Comparison of ENCODE assay signal across 9 mouse cellular contexts in the genomic region with DNA sequence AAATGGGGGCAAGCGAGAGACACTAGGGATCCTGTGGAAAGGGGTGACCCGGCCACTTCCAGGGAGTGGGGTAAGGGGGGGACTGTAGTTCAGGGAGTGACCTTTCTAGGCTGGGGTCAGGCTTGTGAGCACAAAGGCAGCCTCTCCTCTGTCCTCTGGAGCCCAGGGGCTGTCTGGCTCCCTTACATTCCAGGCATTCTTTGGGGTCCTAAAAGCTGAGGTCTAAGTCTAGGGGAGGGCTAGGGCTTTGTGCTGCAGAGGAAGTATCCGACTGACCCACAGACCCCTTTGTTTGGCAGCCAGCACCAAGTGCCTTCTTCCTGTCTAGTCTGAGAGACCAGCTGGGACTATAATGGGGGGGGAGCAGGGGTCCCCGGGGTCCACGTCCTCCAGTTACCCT.
DNase-seq lines count a peak whose midpoint lies in the region; ATAC-seq and TF ChIP-seq lines count a peak whose summit lies in the region.
"Had no signal": no experiment of that assay in that cellular context is flagged by ENCODE, and none has a peak within 500 bp of the region (broad histone marks: within the 10 kb centered on the region; RNA-seq: fewer than 3 reads in every experiment).

No protein-coding gene starts in this region.

- H3K4me1 ChIP-seq in hindbrain, embryonic 11.5 days (replicated peaks; ENCODE audit: control insufficient read depth, insufficient read depth, low read length), result no peaks in the 10 kb centered on the region; the same call in 1 of the 2 replicates
- no peaks in the 10 kb centered on the region for H3K4me1 ChIP-seq in hindbrain, postnatal 0 days (ENCODE audit: insufficient read depth, low read length)
- H3K4me1 ChIP-seq in embryonic facial prominence, embryonic 12.5 days, result 0 out of 2 replicates have a peak, but pooled peaks cover 4% of the 10 kb centered on the region
- no peaks in the 10 kb centered on the region for H3K4me1 ChIP-seq in limb, embryonic 11.5 days (ENCODE audit: control insufficient read depth, insufficient read depth, low read length)
- H3K4me1 ChIP-seq: liver, embryonic 13.5 days had no signal

- peak; percentile 60; the same call in 1 of the 2 replicates for ATAC-seq in hindbrain, embryonic 11.5 days (ENCODE audit: low FRiP score)
- ATAC-seq in hindbrain, postnatal 0 days, result no peak
- peak; percentile 75; the same call in 1 of the 2 replicates for ATAC-seq in embryonic facial prominence, embryonic 12.5 days (ENCODE audit: insufficient number of reproducible peaks, insufficient read depth, low FRiP score, low TSS enrichment)
- ATAC-seq in limb, embryonic 11.5 days (ENCODE audit: insufficient number of reproducible peaks, low FRiP score, low TSS enrichment, low read depth), result no peak; the same call in 1 of the 2 replicates
- no peak for ATAC-seq in inflammation-experienced regulatory T-cells, adult 6 months

- TF ChIP-seq CTCF in hindbrain, postnatal 0 days (IDR thresholded peaks at IDR 0.05; ENCODE audit: low read depth), result no peak

- H3K4me3 ChIP-seq in hindbrain, embryonic 11.5 days (ENCODE audit: low read depth, low read length), result no peak overlapping the region
- H3K4me3 ChIP-seq in hindbrain, postnatal 0 days (ENCODE audit: low read length), result no peak overlapping the region
- no peak overlapping the region for H3K4me3 ChIP-seq in embryonic facial prominence, embryonic 12.5 days
- no peak overlapping the region for H3K4me3 ChIP-seq in limb, embryonic 11.5 days (ENCODE audit: low read depth, low read length)
- H3K4me3 ChIP-seq: liver, embryonic 13.5 days had no signal

- DNase-seq in hindbrain, embryonic 11.5 days (ENCODE audit: low spot score), result peak; percentile 27
- DNase-seq in hindbrain, postnatal 0 days (ENCODE audit: low spot score), result no peak
- peak; percentile 14 for DNase-seq in ZHBTc4 (ENCODE audit: low read depth, low spot score)
- peak; percentile 24 for DNase-seq in limb, embryonic 11.5 days (ENCODE audit: low spot score)
- no peak for DNase-seq in layer of hippocampus, adult 18-20 months (ENCODE audit: low spot score in 2 of 2)
- no peak for DNase-seq in c-Kit-positive CD71-positive TER-119-positive erythroid progenitor cells, embryonic 14.5 days (ENCODE audit: low spot score)
- DNase-seq: liver, embryonic 13.5 days had no signal

- no peaks in the 10 kb centered on the region for H3K9me3 ChIP-seq in hindbrain, embryonic 11.5 days (ENCODE audit: control insufficient read depth, low read length)
- H3K9me3 ChIP-seq in hindbrain, postnatal 0 days (ENCODE audit: low read length), result no peaks in the 10 kb centered on the region
- H3K9me3 ChIP-seq in embryonic facial prominence, embryonic 12.5 days, result no peaks in the 10 kb centered on the region
- no peaks in the 10 kb centered on the region for H3K9me3 ChIP-seq in limb, embryonic 11.5 days (ENCODE audit: control insufficient read depth, low read length)
- H3K9me3 ChIP-seq: liver, embryonic 13.5 days had no signal

- no peak overlapping the region for H3K4me2 ChIP-seq in hindbrain, embryonic 11.5 days (replicated peaks; ENCODE audit: low read depth, low read length)
- H3K4me2 ChIP-seq in hindbrain, postnatal 0 days (ENCODE audit: low read depth, low read length), result no peak overlapping the region
- H3K4me2 ChIP-seq in embryonic facial prominence, embryonic 12.5 days (replicated peaks), result no peak overlapping the region
- no peak overlapping the region for H3K4me2 ChIP-seq in limb, embryonic 11.5 days (ENCODE audit: low read depth, severe bottlenecking)
- H3K4me2 ChIP-seq: liver, embryonic 13.5 days had no signal

- H3K27ac ChIP-seq in hindbrain, embryonic 11.5 days (ENCODE audit: low read depth, low read length), result 0 out of 2 replicates have a peak overlapping the region, but pooled peaks have one; percentile 10
- no peak overlapping the region for H3K27ac ChIP-seq in hindbrain, postnatal 0 days
- H3K27ac ChIP-seq in embryonic facial prominence, embryonic 12.5 days, result no peak overlapping the region
- H3K27ac ChIP-seq in limb, embryonic 11.5 days (replicated peaks; ENCODE audit: low read depth, low read length), result no peak overlapping the region
- H3K27ac ChIP-seq: liver, embryonic 13.5 days had no signal

- H3K9ac ChIP-seq in hindbrain, embryonic 11.5 days (ENCODE audit: low read depth, low read length), result no peak overlapping the region
- no peak overlapping the region for H3K9ac ChIP-seq in hindbrain, postnatal 0 days (replicated peaks; ENCODE audit: low read length)
- no peak overlapping the region for H3K9ac ChIP-seq in embryonic facial prominence, embryonic 12.5 days
- no peak overlapping the region for H3K9ac ChIP-seq in limb, embryonic 11.5 days (ENCODE audit: low read length)
- H3K9ac ChIP-seq: liver, embryonic 13.5 days had no signal

- H3K36me3 ChIP-seq in hindbrain, embryonic 11.5 days (ENCODE audit: control insufficient read depth, insufficient read depth, low read length), result no peaks in the 10 kb centered on the region
- no peaks in the 10 kb centered on the region for H3K36me3 ChIP-seq in hindbrain, postnatal 0 days (ENCODE audit: insufficient read depth, low read length)
- H3K36me3 ChIP-seq in embryonic facial prominence, embryonic 12.5 days, result no peaks in the 10 kb centered on the region
- no peaks in the 10 kb centered on the region for H3K36me3 ChIP-seq in limb, embryonic 11.5 days (ENCODE audit: control insufficient read depth, insufficient read depth, low read length)
- H3K36me3 ChIP-seq: liver, embryonic 13.5 days had no signal

- H3K27me3 ChIP-seq in hindbrain, embryonic 11.5 days (ENCODE audit: control insufficient read depth, insufficient read depth, low read length), result no peaks in the 10 kb centered on the region
- H3K27me3 ChIP-seq in hindbrain, postnatal 0 days (ENCODE audit: insufficient read depth, low read length), result no peaks in the 10 kb centered on the region
- no peaks in the 10 kb centered on the region for H3K27me3 ChIP-seq in embryonic facial prominence, embryonic 12.5 days
- H3K27me3 ChIP-seq in limb, embryonic 11.5 days (ENCODE audit: control insufficient read depth, insufficient read depth, low read length), result no peaks in the 10 kb centered on the region
- H3K27me3 ChIP-seq: liver, embryonic 13.5 days had no signal

- WGBS in hindbrain, embryonic 11.5 days, result 15% methylated on average over 5 of the region's 5 CpGs
- WGBS in hindbrain, postnatal 0 days, result 21% methylated on average over 5 of the region's 5 CpGs
- 16% methylated on average over 5 of the region's 5 CpGs for WGBS in embryonic facial prominence, embryonic 12.5 days
- 41% methylated on average over 5 of the region's 5 CpGs for WGBS in limb, embryonic 11.5 days

Comparison
In these comparisons a context has a peak if more than half of its experiments do, and no peak if none do; other contexts are left out.
1. ATAC-seq: peak in hindbrain, embryonic 11.5 days (single experiment) and embryonic facial prominence, embryonic 12.5 days (single experiment); none in hindbrain, postnatal 0 days (single experiment), limb, embryonic 11.5 days (single experiment) and inflammation-experienced regulatory T-cells, adult 6 months (single experiment).
2. DNase-seq: peak in hindbrain, embryonic 11.5 days (single experiment), ZHBTc4 (single experiment) and limb, embryonic 11.5 days (single experiment); none in hindbrain, postnatal 0 days (single experiment), layer of hippocampus, adult 18-20 months (0 of 2) and c-Kit-positive CD71-positive TER-119-positive erythroid progenitor cells, embryonic 14.5 days (single experiment).